Mouse (Mus musculus): ENCODE measurements at regions not wholly inside any gene's neighbourhood (a gene's known extent, or its start where the extent isn't known, plus 50 kb on each side); places are given as distances from the start of the nearest gene placed in this dataset.

DNA sequence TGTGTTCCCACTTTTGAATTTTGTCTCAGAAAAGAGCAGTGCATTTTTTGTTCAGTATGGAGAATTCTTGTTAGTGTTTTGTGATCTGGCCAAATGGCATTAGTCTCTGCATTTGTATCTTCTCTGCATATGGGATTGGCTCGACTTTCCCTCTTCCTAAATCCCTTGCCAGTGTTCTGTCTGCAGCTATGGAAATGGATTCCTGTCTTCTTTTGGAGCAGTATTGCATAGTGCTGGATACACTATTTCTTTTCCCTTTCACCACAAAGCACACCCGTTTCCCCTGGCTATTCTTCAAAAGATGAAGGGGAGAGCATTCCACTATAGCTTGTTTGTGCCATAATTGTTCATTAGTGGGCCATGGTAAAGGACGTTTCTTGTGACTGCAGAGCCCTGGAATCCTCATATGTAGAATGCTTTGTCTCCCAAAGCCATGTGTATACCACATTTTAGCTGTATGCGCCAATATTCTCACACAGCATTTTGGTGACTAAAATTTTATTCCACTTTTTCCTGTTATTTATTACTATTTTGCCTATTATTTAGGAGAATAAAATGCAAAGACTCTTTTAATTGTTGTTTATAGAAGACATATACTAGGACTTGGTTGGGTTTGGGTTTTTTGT, 197.8 kb downstream of the Hs3st1 start:
- Histone ChIP-seq H3K4me3 (ENCODE audit: insufficient read depth in 1 of 2, low read depth in 1 of 2, low read length in 2 of 2, poor library complexity in 1 of 2, severe bottlenecking in 1 of 2) (no peak overlapping the region), H3K9ac (ENCODE audit: insufficient read depth, low read depth, low read length, poor library complexity, severe bottlenecking) (no peak overlapping the region), H3K36me3 (ENCODE audit: control insufficient read depth, insufficient read depth, low read length, poor library complexity, severe bottlenecking) (no peaks in the 10 kb centered on the region), H3K27ac (ENCODE audit: insufficient read depth, low read depth, low read length, poor library complexity, severe bottlenecking) (no peak overlapping the region), H3K9me3 (ENCODE audit: control insufficient read depth, insufficient read depth, low read depth, low read length) (no peaks in the 10 kb centered on the region), H3K4me1 (ENCODE audit: control insufficient read depth in 2 of 2, insufficient read depth in 2 of 2, low read length in 2 of 2, poor library complexity in 1 of 2) (no peaks in the 10 kb centered on the region)
- in situ Hi-C loops (cut with MboI; ENCODE audit: low sequenced_read_pairs in 2 of 2, unreplicated experiment in 2 of 2) = no loop called here
- no peak for DNase-seq (ENCODE audit: low read depth, low spot score)
- no peak for TF ChIP-seq HCFC1 (IDR thresholded peaks at IDR 0.05; ENCODE audit: borderline replicate concordance, insufficient read depth, low read length)
- TF ChIP-seq CHD2 (IDR thresholded peaks at IDR 0.05; ENCODE audit: low read depth, low read length) = no peak
- no peak for TF ChIP-seq ZC3H11A (IDR thresholded peaks at IDR 0.05; ENCODE audit: borderline replicate concordance, low read depth, low read length)
- TF ChIP-seq ZNF384 (IDR thresholded peaks at IDR 0.05; ENCODE audit: low read depth, low read length) = no peak
- no peak for TF ChIP-seq MAFK (IDR thresholded peaks at IDR 0.05; ENCODE audit: insufficient read depth, low read depth, low read length)

DNA sequence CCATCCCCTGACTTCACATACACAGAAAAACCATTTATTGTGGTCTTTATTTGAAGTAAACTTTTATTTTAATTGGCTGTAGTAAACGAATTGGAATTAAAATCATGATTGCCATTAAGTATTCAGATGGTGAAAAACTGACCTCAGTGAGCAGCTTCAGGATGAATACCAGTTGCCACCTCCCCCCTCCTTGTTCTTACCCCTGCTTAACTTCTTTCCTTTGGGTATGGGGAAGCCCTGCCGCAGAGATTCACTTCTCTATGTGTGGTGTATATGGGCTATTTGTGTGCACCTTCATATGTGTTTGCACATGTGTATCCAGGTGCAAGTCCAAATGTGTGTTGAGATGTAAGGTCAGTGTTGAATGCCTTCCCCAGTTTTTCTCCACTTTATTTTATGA, 218.2 kb downstream of the Hs3st1 start:
- no peaks in the 10 kb centered on the region for H3K9me3 ChIP-seq (ENCODE audit: control insufficient read depth, insufficient read depth, low read depth, low read length)
- no peaks in the 10 kb centered on the region for H3K4me1 ChIP-seq (ENCODE audit: control insufficient read depth in 2 of 2, insufficient read depth in 2 of 2, low read length in 2 of 2, poor library complexity in 1 of 2)
- H3K4me3 ChIP-seq (ENCODE audit: insufficient read depth in 1 of 2, low read depth in 1 of 2, low read length in 2 of 2, poor library complexity in 1 of 2, severe bottlenecking in 1 of 2) = no peak overlapping the region
- no peak for DNase-seq (ENCODE audit: low read depth, low spot score)
- no peak for TF ChIP-seq MAFK (IDR thresholded peaks at IDR 0.05; ENCODE audit: insufficient read depth, low read depth, low read length)
- no peak for TF ChIP-seq ZNF384 (IDR thresholded peaks at IDR 0.05; ENCODE audit: low read depth, low read length)
- no peak for TF ChIP-seq ZC3H11A (IDR thresholded peaks at IDR 0.05; ENCODE audit: borderline replicate concordance, low read depth, low read length)
- no peak for TF ChIP-seq CHD2 (IDR thresholded peaks at IDR 0.05; ENCODE audit: low read depth, low read length)
- TF ChIP-seq HCFC1 (IDR thresholded peaks at IDR 0.05; ENCODE audit: borderline replicate concordance, insufficient read depth, low read length) = no peak
- H3K9ac ChIP-seq (ENCODE audit: insufficient read depth, low read depth, low read length, poor library complexity, severe bottlenecking) = no peak overlapping the region
- H3K36me3 ChIP-seq (ENCODE audit: control insufficient read depth, insufficient read depth, low read length, poor library complexity, severe bottlenecking) = no peaks in the 10 kb centered on the region
- in situ Hi-C loops (cut with MboI; ENCODE audit: low sequenced_read_pairs in 2 of 2, unreplicated experiment in 2 of 2) = no loop called here
- no peak overlapping the region for H3K27ac ChIP-seq (ENCODE audit: insufficient read depth, low read depth, low read length, poor library complexity, severe bottlenecking)

DNA sequence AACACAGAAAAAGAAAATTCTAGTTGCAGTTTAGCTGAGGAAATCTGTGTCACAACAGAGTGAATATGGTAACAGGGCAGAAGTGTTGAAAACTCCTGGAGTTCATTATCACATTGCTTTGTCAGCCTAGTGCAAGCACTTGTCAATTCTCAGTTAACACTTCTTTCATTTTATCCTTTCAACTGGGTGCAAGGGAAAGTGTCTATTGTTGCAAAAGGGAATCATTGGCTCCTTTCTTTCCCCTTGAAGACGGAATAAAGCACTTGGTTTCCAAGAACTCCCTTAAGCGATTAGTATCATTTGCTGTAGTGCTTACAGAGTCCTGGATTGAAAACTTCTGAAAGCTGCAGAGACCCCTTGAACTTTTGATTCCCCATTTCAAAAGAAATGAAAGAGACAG, 218.9 kb downstream of the Hs3st1 start:
- Histone ChIP-seq H3K27ac (ENCODE audit: insufficient read depth, low read depth, low read length, poor library complexity, severe bottlenecking) (no peak overlapping the region), H3K9ac (ENCODE audit: insufficient read depth, low read depth, low read length, poor library complexity, severe bottlenecking) (no peak overlapping the region), H3K36me3 (ENCODE audit: control insufficient read depth, insufficient read depth, low read length, poor library complexity, severe bottlenecking) (no peaks in the 10 kb centered on the region), H3K4me1 (ENCODE audit: control insufficient read depth in 2 of 2, insufficient read depth in 2 of 2, low read length in 2 of 2, poor library complexity in 1 of 2) (no peaks in the 10 kb centered on the region), H3K4me3 (ENCODE audit: insufficient read depth in 1 of 2, low read depth in 1 of 2, low read length in 2 of 2, poor library complexity in 1 of 2, severe bottlenecking in 1 of 2) (no peak overlapping the region), H3K9me3 (ENCODE audit: control insufficient read depth, insufficient read depth, low read depth, low read length) (no peaks in the 10 kb centered on the region)
- no peak for TF ChIP-seq ZC3H11A (IDR thresholded peaks at IDR 0.05; ENCODE audit: borderline replicate concordance, low read depth, low read length)
- no peak for TF ChIP-seq HCFC1 (IDR thresholded peaks at IDR 0.05; ENCODE audit: borderline replicate concordance, insufficient read depth, low read length)
- no peak for TF ChIP-seq ZNF384 (IDR thresholded peaks at IDR 0.05; ENCODE audit: low read depth, low read length)
- TF ChIP-seq MAFK (IDR thresholded peaks at IDR 0.05; ENCODE audit: insufficient read depth, low read depth, low read length) = no peak
- no peak for TF ChIP-seq CHD2 (IDR thresholded peaks at IDR 0.05; ENCODE audit: low read depth, low read length)
- no peak for DNase-seq (ENCODE audit: low read depth, low spot score)
- in situ Hi-C loops (cut with MboI; ENCODE audit: low sequenced_read_pairs in 2 of 2, unreplicated experiment in 2 of 2) = no loop called here

DNA sequence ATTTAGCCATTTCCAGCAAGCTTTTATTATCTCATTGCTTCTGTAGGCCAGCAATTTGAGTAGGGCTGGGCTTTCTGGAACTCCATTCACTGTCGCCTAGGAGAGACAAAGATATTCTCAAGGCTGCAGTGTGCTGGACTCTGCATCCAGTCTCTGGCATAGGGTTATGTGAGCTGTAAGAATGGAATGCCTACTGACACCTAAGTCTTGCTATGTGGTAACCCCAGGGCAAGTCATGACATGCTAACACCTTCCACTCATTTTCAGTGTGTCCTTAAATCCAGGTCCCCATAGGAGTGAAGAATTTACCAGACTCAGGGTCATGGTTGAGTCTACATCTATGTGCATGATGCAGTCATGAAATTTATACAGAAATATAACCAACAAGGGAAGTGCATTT, 245.0 kb downstream of the Hs3st1 start:
- TF ChIP-seq ZNF384 (IDR thresholded peaks at IDR 0.05; ENCODE audit: low read depth, low read length) = no peak
- DNase-seq (ENCODE audit: low read depth, low spot score) = no peak
- no peak overlapping the region for H3K9ac ChIP-seq (ENCODE audit: insufficient read depth, low read depth, low read length, poor library complexity, severe bottlenecking)
- in situ Hi-C loops (cut with MboI; ENCODE audit: low sequenced_read_pairs in 2 of 2, unreplicated experiment in 2 of 2) = no loop called here
- no peaks in the 10 kb centered on the region for H3K36me3 ChIP-seq (ENCODE audit: control insufficient read depth, insufficient read depth, low read length, poor library complexity, severe bottlenecking)
- no peaks in the 10 kb centered on the region for H3K4me1 ChIP-seq (ENCODE audit: control insufficient read depth in 2 of 2, insufficient read depth in 2 of 2, low read length in 2 of 2, poor library complexity in 1 of 2)
- no peaks in the 10 kb centered on the region for H3K9me3 ChIP-seq (ENCODE audit: control insufficient read depth, insufficient read depth, low read depth, low read length)
- no peak overlapping the region for H3K27ac ChIP-seq (ENCODE audit: insufficient read depth, low read depth, low read length, poor library complexity, severe bottlenecking)
- no peak overlapping the region for H3K4me3 ChIP-seq (ENCODE audit: insufficient read depth in 1 of 2, low read depth in 1 of 2, low read length in 2 of 2, poor library complexity in 1 of 2, severe bottlenecking in 1 of 2)

DNA sequence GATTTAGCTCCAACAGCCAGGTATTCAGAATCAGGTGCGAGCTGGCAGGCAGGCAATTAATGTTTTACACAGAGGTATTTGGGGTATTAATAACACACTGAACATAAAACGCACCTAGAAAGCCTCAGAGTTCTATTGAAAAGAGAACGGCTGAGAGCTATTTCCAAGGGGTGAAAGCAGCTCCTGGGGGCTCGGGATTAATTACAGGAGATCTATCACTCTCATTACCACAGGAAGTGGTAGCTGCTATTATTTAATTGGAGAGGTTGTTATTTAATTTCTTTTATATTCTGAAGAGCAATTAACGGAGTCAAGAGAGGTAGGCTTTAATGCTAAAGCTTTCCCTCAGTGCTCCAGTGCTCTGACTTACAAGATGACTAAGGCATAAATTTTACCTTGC, 272.5 kb downstream of the Hs3st1 start:
- DNase-seq (ENCODE audit: low read depth, low spot score) = no peak
- no peaks in the 10 kb centered on the region for H3K4me1 ChIP-seq (ENCODE audit: control insufficient read depth in 2 of 2, insufficient read depth in 2 of 2, low read length in 2 of 2, poor library complexity in 1 of 2)
- no peak overlapping the region for H3K27ac ChIP-seq (ENCODE audit: insufficient read depth, low read depth, low read length, poor library complexity, severe bottlenecking)
- no peaks in the 10 kb centered on the region for H3K9me3 ChIP-seq (ENCODE audit: control insufficient read depth, insufficient read depth, low read depth, low read length)
- in situ Hi-C loops (cut with MboI; ENCODE audit: low sequenced_read_pairs in 2 of 2, unreplicated experiment in 2 of 2) = no loop called here
- no peaks in the 10 kb centered on the region for H3K36me3 ChIP-seq (ENCODE audit: control insufficient read depth, insufficient read depth, low read length, poor library complexity, severe bottlenecking)
- TF ChIP-seq MAFK (IDR thresholded peaks at IDR 0.05; ENCODE audit: insufficient read depth, low read depth, low read length) (no peak), HCFC1 (IDR thresholded peaks at IDR 0.05; ENCODE audit: borderline replicate concordance, insufficient read depth, low read length) (no peak), CHD2 (IDR thresholded peaks at IDR 0.05; ENCODE audit: low read depth, low read length) (no peak), ZC3H11A (IDR thresholded peaks at IDR 0.05; ENCODE audit: borderline replicate concordance, low read depth, low read length) (no peak), ZNF384 (IDR thresholded peaks at IDR 0.05; ENCODE audit: low read depth, low read length) (no peak)
- no peak overlapping the region for H3K9ac ChIP-seq (ENCODE audit: insufficient read depth, low read depth, low read length, poor library complexity, severe bottlenecking)
- H3K4me3 ChIP-seq (ENCODE audit: insufficient read depth in 1 of 2, low read depth in 1 of 2, low read length in 2 of 2, poor library complexity in 1 of 2, severe bottlenecking in 1 of 2) = no peak overlapping the region

Data from ES-E14 (cell line).